Mouse (Mus musculus) limb, embryonic 11.5 days (tissue): ENCODE measurements around the gene Trhr2. TPM values are rescaled to one million over a fixed set of nuclear protein-coding genes. Genes with fewer than 3 reads are reported as not detected.

ENCODE experiments used
- ATAC-seq: fragments of 200-750 bp; cut with Nextera tagmentation; 2 replicates; pipeline ENCODE4 v1.8.0; 2017; ENCODE audit warnings: low read depth; ENCODE audit not compliant: insufficient number of reproducible peaks, low FRiP score, low TSS enrichment
- DNase-seq: peaks from one replicate; pipeline ENCODE4 v3.0.0-alpha.2; 2015; ENCODE audit warnings: low spot score
- H3K27ac ChIP-seq: fragments of 300-500 bp; sonication (generic); replicated peaks from 2 replicates; pipeline ENCODE4 v1.5.1; 2014; ENCODE audit warnings: low read depth, mild to moderate bottlenecking, low read length
- H3K27me3 ChIP-seq: fragments of 300-500 bp; sonication (generic); 2 replicates; pipeline ENCODE4 v1.6.1; 2014; ENCODE audit warnings: mild to moderate bottlenecking, low read length, mixed read lengths; ENCODE audit not compliant: control insufficient read depth, insufficient read depth
- H3K36me3 ChIP-seq: fragments of 300-500 bp; sonication (generic); 2 replicates; pipeline ENCODE4 v1.6.1; 2014; ENCODE audit warnings: mild to moderate bottlenecking, low read length, moderate library complexity, mixed read lengths; ENCODE audit not compliant: control insufficient read depth, insufficient read depth
- H3K4me1 ChIP-seq: fragments of 300-500 bp; sonication (generic); 2 replicates; pipeline ENCODE4 v1.6.1; 2014; ENCODE audit warnings: low read length, mixed read lengths; ENCODE audit not compliant: control insufficient read depth, insufficient read depth
- H3K4me2 ChIP-seq: fragments of 300-500 bp; sonication (generic); 2 replicates; pipeline ENCODE4 v1.6.1; 2014; ENCODE audit warnings: low read depth, mild to moderate bottlenecking, moderate library complexity; ENCODE audit not compliant: severe bottlenecking
- H3K4me3 ChIP-seq: fragments of 300-500 bp; sonication (generic); 2 replicates; pipeline ENCODE4 v1.5.1; 2014; ENCODE audit warnings: low read depth, low read length
- H3K9ac ChIP-seq: fragments of 300-500 bp; sonication (generic); 2 replicates; pipeline ENCODE4 v1.6.1; 2014; ENCODE audit warnings: mild to moderate bottlenecking, low read length
- H3K9me3 ChIP-seq: fragments of 300-500 bp; sonication (generic); 2 replicates; pipeline ENCODE4 v1.6.1; 2016; ENCODE audit warnings: low read length; ENCODE audit not compliant: control insufficient read depth
- WGBS: fragments of 180-500 bp; shearing (Covaris S2); extraction: QIAGEN DNeasy Blood & Tissue Kit; methylation state at CpG from one replicate; pipeline ENCODE4 v1.1.7; 2014; 5-methylcytosine and 5-hydroxymethylcytosine counted together
- polyA plus RNA-seq: library from polyadenylated mRNA; unstranded; fragments of >200 nt; fragmentation: Nextera tagmentation; extraction: Ambion mirVana; gene quantifications from 2 replicates; pipeline ENCODE4 v1.2.1, GENCODE M21; 2014

Trhr2 gene
- polyA plus RNA-seq, 1 experiment from 2014 or later: not detected

GRCm38 (mm10) chr8:122342362-122342761, 18.2 kb downstream of the Trhr2 start:
- ATAC-seq (no peak), DNase-seq (no peak)
- WGBS: 56% methylated on average over 5 of the region's 5 CpGs
- Histone ChIP-seq H3K4me1 (peaks cover 7% of the 10 kb centered on the region; the same call in 1 of the 2 replicates), H3K36me3 (peaks cover under 1% of the 10 kb centered on the region; the same call in 1 of the 2 replicates), H3K4me2 (no peak overlapping the region), H3K27ac (no peak overlapping the region), H3K9me3 (no peaks in the 10 kb centered on the region), H3K9ac (no peak overlapping the region), H3K4me3 (no peak overlapping the region), H3K27me3 (peaks cover 32% of the 10 kb centered on the region)

GRCm38 (mm10) chr8:122341790-122342189, 18.8 kb downstream of the Trhr2 start:
- Histone ChIP-seq H3K4me2 (no peak overlapping the region), H3K4me3 (no peak overlapping the region), H3K36me3 (peaks cover 6% of the 10 kb centered on the region), H3K4me1 (peaks cover 7% of the 10 kb centered on the region), H3K27ac (no peak overlapping the region), H3K9ac (no peak overlapping the region), H3K9me3 (no peaks in the 10 kb centered on the region), H3K27me3 (peaks cover 38% of the 10 kb centered on the region)
- ATAC-seq (no peak), DNase-seq (no peak)
- 84% methylated on average over 6 of the region's 6 CpGs for WGBS

- H3K36me3 ChIP-seq: peaks cover 13% of the 10 kb centered on the region
- H3K9ac ChIP-seq: no peak overlapping the region
- H3K4me3 ChIP-seq: no peak overlapping the region
- ATAC-seq (no peak), DNase-seq (no peak)
- H3K27me3 ChIP-seq: peaks cover 48% of the 10 kb centered on the region
- H3K4me1 ChIP-seq: peaks cover 16% of the 10 kb centered on the region
- no peak overlapping the region for H3K27ac ChIP-seq
- no peaks in the 10 kb centered on the region for H3K9me3 ChIP-seq
- H3K4me2 ChIP-seq: no peak overlapping the region
- 89% methylated on average over 3 of the region's 3 CpGs for WGBS
These were observed 19.8 kb downstream of the Trhr2 start for GRCm38 (mm10) chr8:122340761-122341160.

- ATAC-seq (no peak), DNase-seq (no peak)
- Histone ChIP-seq H3K9me3 (no peaks in the 10 kb centered on the region), H3K9ac (no peak overlapping the region), H3K4me3 (no peak overlapping the region), H3K36me3 (peaks cover 29% of the 10 kb centered on the region), H3K4me1 (peaks cover 13% of the 10 kb centered on the region), H3K27me3 (peaks cover 57% of the 10 kb centered on the region), H3K27ac (no peak overlapping the region), H3K4me2 (no peak overlapping the region)
- 47% methylated on average over 6 of the region's 6 CpGs for WGBS
These were observed 21.7 kb downstream of the Trhr2 start for GRCm38 (mm10) chr8:122338852-122339251.

GRCm38 (mm10) chr8:122336251-122336910, 24.2 kb downstream of the Trhr2 start:
- DNase-seq (peak; percentile 80), ATAC-seq (peak; percentile 61)
- H3K36me3 ChIP-seq: peaks cover 29% of the 10 kb centered on the region
- 4% methylated on average over 50 of the region's 81 CpGs for WGBS
- no peak overlapping the region for H3K27ac ChIP-seq
- peaks cover 39% of the 10 kb centered on the region for H3K27me3 ChIP-seq
- H3K4me3 ChIP-seq: peak overlapping the region; percentile 58
- H3K9me3 ChIP-seq: no peaks in the 10 kb centered on the region
- H3K4me2 ChIP-seq: peak overlapping the region; percentile 86
- H3K4me1 ChIP-seq: peaks cover 9% of the 10 kb centered on the region
- H3K9ac ChIP-seq: peak overlapping the region; percentile 38; the same call in 1 of the 2 replicates

GRCm38 (mm10) chr8:122335638-122336250, 24.8 kb downstream of the Trhr2 start:
- Histone ChIP-seq H3K27me3 (peaks cover 39% of the 10 kb centered on the region), H3K4me3 (peak overlapping the region; percentile 58), H3K27ac (no peak overlapping the region), H3K9ac (peak overlapping the region; percentile 38), H3K4me2 (peak overlapping the region; percentile 86), H3K9me3 (no peaks in the 10 kb centered on the region), H3K36me3 (peaks cover 29% of the 10 kb centered on the region), H3K4me1 (peaks cover 9% of the 10 kb centered on the region)
- 12% methylated on average over 56 of the region's 57 CpGs for WGBS
- DNase-seq (peak; percentile 41), ATAC-seq (peak; percentile 22; the same call in 1 of the 2 replicates)

- WGBS: 86% methylated on average over 13 of the region's 13 CpGs
- Histone ChIP-seq H3K4me2 (no peak overlapping the region), H3K4me3 (no peak overlapping the region), H3K27me3 (peaks cover 39% of the 10 kb centered on the region), H3K27ac (no peak overlapping the region), H3K36me3 (peaks cover 31% of the 10 kb centered on the region), H3K4me1 (peaks cover 9% of the 10 kb centered on the region), H3K9me3 (no peaks in the 10 kb centered on the region), H3K9ac (no peak overlapping the region)
- 0 out of 2 replicates have a peak, but pooled peaks have one; percentile 5 for ATAC-seq
- DNase-seq: no peak
These were observed 25.6 kb downstream of the Trhr2 start for GRCm38 (mm10) chr8:122334791-122335490.

GRCm38 (mm10) chr8:122333531-122333930, 27.0 kb downstream of the Trhr2 start:
- Histone ChIP-seq H3K27me3 (peaks cover 39% of the 10 kb centered on the region), H3K4me1 (peaks cover 9% of the 10 kb centered on the region), H3K4me2 (no peak overlapping the region), H3K9me3 (no peaks in the 10 kb centered on the region), H3K4me3 (no peak overlapping the region), H3K27ac (no peak overlapping the region), H3K9ac (no peak overlapping the region), H3K36me3 (peaks cover 31% of the 10 kb centered on the region)
- 93% methylated on average over 7 of the region's 7 CpGs for WGBS
- ATAC-seq (no peak), DNase-seq (no peak)
